In the genomic region with DNA sequence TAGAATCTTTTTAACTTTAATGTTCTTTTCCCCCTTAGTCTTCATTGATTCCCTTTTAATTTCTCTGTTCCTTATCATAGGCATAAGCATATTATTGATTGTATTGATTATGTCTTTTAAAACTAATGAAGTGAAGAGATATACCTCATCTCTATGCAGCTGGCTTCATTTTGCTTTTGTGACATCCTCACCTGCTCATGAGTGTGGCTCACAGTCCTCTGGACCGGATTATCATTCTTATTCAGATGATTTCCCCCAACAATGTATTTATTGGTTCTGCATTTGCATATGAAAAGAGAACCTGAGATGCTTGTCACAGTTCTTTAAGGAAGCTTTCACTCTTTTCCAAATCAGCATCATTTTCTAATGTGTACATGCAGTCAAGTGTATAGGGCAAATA, we compare ENCODE assay signal across 26 mouse cellular contexts.
DNase-seq lines count a peak whose midpoint lies in the region; ATAC-seq and TF ChIP-seq lines count a peak whose summit lies in the region.
"Had no signal": no experiment of that assay in that cellular context is flagged by ENCODE, and none has a peak within 500 bp of the region (broad histone marks: within the 10 kb centered on the region; RNA-seq: fewer than 3 reads in every experiment).

No protein-coding gene starts in this region.

- DNase-seq in embryo, embryonic 10.5 days (ENCODE audit: low spot score) = peak; percentile 13
- no peak for DNase-seq in embryo, embryonic 11 days
- DNase-seq in midbrain, postnatal 0 days (ENCODE audit: low spot score) = no peak
- DNase-seq in retina, embryonic 14.5 days (ENCODE audit: low spot score) = peak; percentile 17
- no peak for DNase-seq in retina, postnatal 1 day
- DNase-seq in gastrocnemius, postnatal 14 days = no peak
- DNase-seq: adrenal gland, adult 8-10 months; adrenal gland, postnatal 14 days; adrenal gland, postnatal 36 days; B cell, adult 2 months; cerebellum, adult 11-12 months; cerebellum, adult 2 months; cerebellum, adult 9-10 months; cerebellum, postnatal 10 days; cerebellum, postnatal 25 days; forebrain, postnatal 0 days had no signal

- no peak overlapping the region for H3K4me2 ChIP-seq in midbrain, embryonic 12.5 days (replicated peaks)
- H3K4me2 ChIP-seq in midbrain, postnatal 0 days (ENCODE audit: low read depth, low read length, poor library complexity, severe bottlenecking) = no peak overlapping the region
- H3K4me2 ChIP-seq: embryonic facial prominence, embryonic 12.5 days; forebrain, embryonic 13.5 days; forebrain, embryonic 15.5 days had no signal

- WGBS in midbrain, embryonic 12.5 days = 18% methylated on average over 1 of the region's 1 CpGs
- WGBS in midbrain, postnatal 0 days = 40% methylated on average over 1 of the region's 1 CpGs

- ATAC-seq in midbrain, embryonic 12.5 days (ENCODE audit: low FRiP score, low read depth) = peak; percentile 63; the same call in 1 of the 2 replicates
- no peak for ATAC-seq in midbrain, postnatal 0 days (ENCODE audit: low FRiP score)
- ATAC-seq: activated CD4-positive, CD25-positive, alpha-beta regulatory T cell, adult 4 months; CD4-positive, CD25-positive, alpha-beta regulatory T cell, adult 4 months; forebrain, embryonic 13.5 days; forebrain, embryonic 15.5 days; forebrain, postnatal 0 days; Patski had no signal

- peaks cover 10% of the 10 kb centered on the region for H3K4me1 ChIP-seq in midbrain, embryonic 12.5 days
- no peaks in the 10 kb centered on the region for H3K4me1 ChIP-seq in midbrain, postnatal 0 days (ENCODE audit: insufficient read depth, low read length)
- H3K4me1 ChIP-seq: embryonic facial prominence, embryonic 10.5 days; embryonic facial prominence, embryonic 12.5 days had no signal

- H3K9me3 ChIP-seq in midbrain, embryonic 12.5 days = no peaks in the 10 kb centered on the region
- H3K9me3 ChIP-seq in midbrain, postnatal 0 days (ENCODE audit: low read length) = no peaks in the 10 kb centered on the region
- H3K9me3 ChIP-seq: embryonic facial prominence, embryonic 10.5 days; embryonic facial prominence, embryonic 12.5 days; forebrain, embryonic 13.5 days; forebrain, embryonic 15.5 days had no signal

- no peak overlapping the region for H3K4me3 ChIP-seq in midbrain, embryonic 12.5 days
- H3K4me3 ChIP-seq in midbrain, postnatal 0 days (ENCODE audit: low read depth, low read length) = no peak overlapping the region
- H3K4me3 ChIP-seq: embryonic facial prominence, embryonic 10.5 days; embryonic facial prominence, embryonic 12.5 days; forebrain, embryonic 13.5 days; forebrain, embryonic 15.5 days had no signal

- no peak overlapping the region for H3K27ac ChIP-seq in midbrain, embryonic 12.5 days (replicated peaks)
- H3K27ac ChIP-seq in midbrain, postnatal 0 days (ENCODE audit: low read depth, low read length) = no peak overlapping the region
- H3K27ac ChIP-seq: embryonic facial prominence, embryonic 10.5 days; embryonic facial prominence, embryonic 12.5 days; forebrain, embryonic 13.5 days; forebrain, embryonic 15.5 days had no signal

- H3K9ac ChIP-seq in midbrain, embryonic 12.5 days (replicated peaks) = no peak overlapping the region
- no peak overlapping the region for H3K9ac ChIP-seq in midbrain, postnatal 0 days (replicated peaks; ENCODE audit: low read length, poor library complexity, severe bottlenecking)
- H3K9ac ChIP-seq: embryonic facial prominence, embryonic 12.5 days; forebrain, embryonic 13.5 days; forebrain, embryonic 15.5 days; forebrain, postnatal 0 days had no signal

- TF ChIP-seq CTCF in midbrain, postnatal 0 days (IDR thresholded peaks at IDR 0.05) = no peak

- H3K36me3 ChIP-seq in midbrain, embryonic 12.5 days = no peaks in the 10 kb centered on the region
- no peaks in the 10 kb centered on the region for H3K36me3 ChIP-seq in midbrain, postnatal 0 days (ENCODE audit: insufficient read depth, low read length)
- H3K36me3 ChIP-seq: embryonic facial prominence, embryonic 10.5 days; embryonic facial prominence, embryonic 12.5 days; forebrain, embryonic 15.5 days; G1E had no signal

- no peaks in the 10 kb centered on the region for H3K27me3 ChIP-seq in midbrain, embryonic 12.5 days
- no peaks in the 10 kb centered on the region for H3K27me3 ChIP-seq in midbrain, postnatal 0 days (ENCODE audit: insufficient read depth, low read length)
- H3K27me3 ChIP-seq: CH12.LX; embryonic facial prominence, embryonic 12.5 days; forebrain, embryonic 13.5 days; forebrain, embryonic 15.5 days; Patski had no signal

- intact Hi-C loops in gastrocnemius, postnatal 14 days (cut with DNase I; ENCODE audit: low total_unique reads) = no loop called here

Comparison
In these comparisons a context has a peak if more than half of its experiments do, and no peak if none do; other contexts are left out.
1. DNase-seq: peak in embryo, embryonic 10.5 days (single experiment) and retina, embryonic 14.5 days (single experiment); none in embryo, embryonic 11 days (single experiment), midbrain, postnatal 0 days (single experiment), retina, postnatal 1 day (single experiment) and gastrocnemius, postnatal 14 days (single experiment).